Mouse (Mus musculus) yolk sac, embryonic 10.5 days (tissue): ENCODE results near the gene Nprl2.

ENCODE experiments used
- DNase-seq: peaks from one replicate; pipeline ENCODE4 v3.0.0-alpha.2; 2017; ENCODE audit warnings: low spot score

The Nprl2 gene

GRCm38 (mm10) chr9:107577871-107578270 lies 35.8 kb downstream of the Nprl2 start:
- no peak for DNase-seq

GRCm38 (mm10) chr9:107578587-107578986 lies 36.6 kb downstream of the Nprl2 start, which contains the start of gene Naa80:
Naa80 (plus strand) TSS chr9:107578887.
- DNase-seq, result no peak

GRCm38 (mm10) chr9:107579023-107579900 lies 37.2 kb downstream of the Nprl2 start:
- no peak for DNase-seq

- peak; percentile 89 for DNase-seq
Measured at GRCm38 (mm10) chr9:107580501-107581317, 38.7 kb downstream of the Nprl2 start, which contains the start of gene Hyal3. Hyal3 (plus strand) TSS chr9:107580818.

- DNase-seq, result no peak
Measured at GRCm38 (mm10) chr9:107581584-107581983, 39.6 kb downstream of the Nprl2 start.

- DNase-seq, result no peak
Measured at GRCm38 (mm10) chr9:107582509-107583062, 40.6 kb downstream of the Nprl2 start.

- no peak for DNase-seq
Measured at GRCm38 (mm10) chr9:107583174-107583573, 41.1 kb downstream of the Nprl2 start.

GRCm38 (mm10) chr9:107586504-107586903 lies 44.5 kb downstream of the Nprl2 start:
- DNase-seq, result no peak

GRCm38 (mm10) chr9:107586974-107587832 lies 45.2 kb downstream of the Nprl2 start, which contains the start of gene Ifrd2:
Ifrd2 (plus strand) TSS chr9:107587642.
- DNase-seq, result peak; percentile 99

GRCm38 (mm10) chr9:107587833-107588639 lies 46.0 kb downstream of the Nprl2 start:
- peak; percentile 57 for DNase-seq

- no peak for DNase-seq
Measured at GRCm38 (mm10) chr9:107590058-107590772, 48.2 kb downstream of the Nprl2 start.

GRCm38 (mm10) chr9:107590773-107591060 lies 48.7 kb downstream of the Nprl2 start:
- DNase-seq, result no peak

GRCm38 (mm10) chr9:107593101-107593976 lies 51.3 kb downstream of the Nprl2 start:
- no peak for DNase-seq

GRCm38 (mm10) chr9:107594281-107595062 lies 52.4 kb downstream of the Nprl2 start:
- no peak for DNase-seq
